Mouse (Mus musculus) ES-E14 (cell line): ENCODE data around the gene Cmklr1. TPM values are rescaled to one million over a fixed set of nuclear protein-coding genes. Genes with fewer than 3 reads are reported as not detected.

Source experiments
- DNase-seq: peaks from one replicate; pipeline ENCODE4 v3.0.0-alpha.2; 2013; ENCODE audit warnings: low read depth, low spot score
- H3K27ac ChIP-seq: 2 replicates; pipeline ENCODE4 v1.5.1; 2012; ENCODE audit warnings: low read depth, mild to moderate bottlenecking, low read length, moderate library complexity, mixed read lengths; ENCODE audit not compliant: poor library complexity, insufficient read depth, severe bottlenecking
- H3K36me3 ChIP-seq: 2 replicates; pipeline ENCODE4 v1.6.1; 2012; ENCODE audit warnings: mild to moderate bottlenecking, low read length, moderate library complexity, mixed read lengths; ENCODE audit not compliant: control insufficient read depth, poor library complexity, insufficient read depth, severe bottlenecking
- H3K4me1 ChIP-seq, 2 experiments: fragments of 150-350 bp in 1 of 2; sonication (generic) in 1 of 2; 2 replicates each; pipeline ENCODE4 v1.6.1; 2012; ENCODE audit warnings: low read length in 2 of 2, mild to moderate bottlenecking in 1 of 2, mixed read lengths in 1 of 2; ENCODE audit not compliant: control insufficient read depth in 2 of 2, insufficient read depth in 2 of 2, poor library complexity in 1 of 2
- H3K4me3 ChIP-seq, 2 experiments: fragments of 150-350 bp in 1 of 2; sonication (generic) in 1 of 2; 2 replicates each; pipeline ENCODE4 v1.5.1; 2012; ENCODE audit warnings: low read length in 2 of 2, low read depth in 1 of 2, mild to moderate bottlenecking in 1 of 2, mixed read lengths in 1 of 2; ENCODE audit not compliant: insufficient read depth in 1 of 2, poor library complexity in 1 of 2, severe bottlenecking in 1 of 2
- H3K9ac ChIP-seq: 2 replicates; pipeline ENCODE4 v1.6.1; 2012; ENCODE audit warnings: low read depth, mild to moderate bottlenecking, low read length, mixed read lengths; ENCODE audit not compliant: poor library complexity, insufficient read depth, severe bottlenecking
- H3K9me3 ChIP-seq: fragments of 150-350 bp; sonication (generic); 2 replicates; pipeline ENCODE4 v1.6.1; 2012; ENCODE audit warnings: low read depth, mild to moderate bottlenecking, low read length; ENCODE audit not compliant: control insufficient read depth, insufficient read depth
- CHD2 ChIP-seq: IDR thresholded peaks from 2 replicates; pipeline ENCODE4 v1.6.1; 2014; ENCODE audit warnings: mild to moderate bottlenecking, low read depth, low read length, inconsistent platforms
- HCFC1 ChIP-seq: IDR thresholded peaks from 2 replicates; pipeline ENCODE4 v1.6.1; 2012; ENCODE audit warnings: low read length, inconsistent platforms, borderline replicate concordance; ENCODE audit not compliant: insufficient read depth
- MAFK ChIP-seq: IDR thresholded peaks from 2 replicates; pipeline ENCODE4 v1.6.1; 2014; ENCODE audit warnings: mild to moderate bottlenecking, low read depth, low read length, inconsistent platforms; ENCODE audit not compliant: insufficient read depth
- ZC3H11A ChIP-seq: IDR thresholded peaks from 2 replicates; pipeline ENCODE4 v1.6.1; 2012; ENCODE audit warnings: low read depth, mild to moderate bottlenecking, inconsistent platforms, low read length, borderline replicate concordance
- ZNF384 ChIP-seq: IDR thresholded peaks from 2 replicates; pipeline ENCODE4 v1.6.1; 2012; ENCODE audit warnings: low read depth, low read length, inconsistent platforms
- in situ Hi-C, 2 experiments: fragments of 600-800 bp; cut with MboI; formaldehyde crosslinking; loops; one replicate each; pipeline ENCODE4 v1.15.1; 2025; ENCODE audit warnings: low sequenced_read_pairs in 2 of 2, inconsistent platforms in 1 of 2; ENCODE audit not compliant: unreplicated experiment in 2 of 2
- total RNA-seq: library from RNA; depleted of rRNA; stranded (reverse); fragments of 300-350 nt; gene quantifications from 2 replicates; pipeline ENCODE4 v1.2.3, GENCODE M21; 2012

The Cmklr1 gene
- total RNA-seq, 1 experiment = 10.4 TPM

- Histone ChIP-seq H3K9me3 (no peaks in the 10 kb centered on the region), H3K4me1 (peaks cover 19 to 21% of the 10 kb centered on the region in 2 experiments), H3K4me3 (peak overlapping the region; percentile 12 to 52; a peak in 2 of 4 replicates), H3K36me3 (no peaks in the 10 kb centered on the region), H3K9ac (peak overlapping the region; percentile 74), H3K27ac (peak overlapping the region; percentile 92)
- DNase-seq = no peak
- in situ Hi-C loops = no loop called here
- TF ChIP-seq ZC3H11A (no peak), MAFK (peak; percentile 81), HCFC1 (no peak)
Observed at GRCm38 (mm10) chr5:113584439-113584838, 65.8 kb downstream of the Cmklr1 start.

- H3K9me3 ChIP-seq = no peaks in the 10 kb centered on the region
- in situ Hi-C loops = no loop called here
- H3K4me1 ChIP-seq = peaks cover 17 to 19% of the 10 kb centered on the region in 2 experiments
- TF ChIP-seq ZNF384 (no peak), HCFC1 (no peak), ZC3H11A (no peak), CHD2 (no peak), MAFK (no peak)
- H3K36me3 ChIP-seq = no peaks in the 10 kb centered on the region
- H3K4me3 ChIP-seq = no peak overlapping the region; a peak in 1 of 4 replicates
- no peak for DNase-seq
- H3K9ac ChIP-seq = no peak overlapping the region
- H3K27ac ChIP-seq = peak overlapping the region; percentile 92
Observed at GRCm38 (mm10) chr5:113583424-113584162, 66.6 kb downstream of the Cmklr1 start.

GRCm38 (mm10) chr5:113580801-113581200, 69.4 kb downstream of the Cmklr1 start:
- Histone ChIP-seq H3K4me1 (peaks cover 19% of the 10 kb centered on the region in 2 experiments), H3K36me3 (no peaks in the 10 kb centered on the region), H3K27ac (peak overlapping the region; percentile 52; the same call in 1 of the 2 replicates), H3K9ac (no peak overlapping the region), H3K4me3 (peak overlapping the region in 1 of 2 experiments; percentile 57; a peak in 2 of 4 replicates), H3K9me3 (no peaks in the 10 kb centered on the region)
- no peak for DNase-seq
- TF ChIP-seq ZNF384 (no peak), MAFK (no peak), CHD2 (no peak), ZC3H11A (no peak), HCFC1 (no peak)
- in situ Hi-C loops = no loop called here

- Histone ChIP-seq H3K36me3 (no peaks in the 10 kb centered on the region), H3K4me1 (peaks cover 19% of the 10 kb centered on the region in 2 experiments), H3K9me3 (no peaks in the 10 kb centered on the region), H3K9ac (0 out of 2 replicates have a peak overlapping the region, but pooled peaks have one; percentile 12), H3K27ac (peak overlapping the region; percentile 52), H3K4me3 (peak overlapping the region in 1 of 2 experiments; percentile 57; a peak in 3 of 4 replicates)
- in situ Hi-C loops = no loop called here
- TF ChIP-seq ZNF384 (no peak), ZC3H11A (no peak), MAFK (no peak), HCFC1 (no peak)
- DNase-seq = peak; percentile 76
Observed at GRCm38 (mm10) chr5:113580248-113580647, 70.0 kb downstream of the Cmklr1 start.
